Mouse (Mus musculus) testis, postnatal 10 days (tissue): ENCODE measurements at regions not wholly inside any gene's neighbourhood (a gene's known extent, or its start where the extent isn't known, plus 50 kb on each side); places are given as distances from the start of the nearest gene placed in this dataset.
"Not testable (repeated sequence)": the region's sequence is repeated elsewhere in the genome, so short reads cannot be mapped to it uniquely, and the experiment has no call there.

ENCODE experiments used
- DNase-seq: peaks from one replicate; pipeline ENCODE4 v3.0.0; 2021; ENCODE audit warnings: low spot score

DNA sequence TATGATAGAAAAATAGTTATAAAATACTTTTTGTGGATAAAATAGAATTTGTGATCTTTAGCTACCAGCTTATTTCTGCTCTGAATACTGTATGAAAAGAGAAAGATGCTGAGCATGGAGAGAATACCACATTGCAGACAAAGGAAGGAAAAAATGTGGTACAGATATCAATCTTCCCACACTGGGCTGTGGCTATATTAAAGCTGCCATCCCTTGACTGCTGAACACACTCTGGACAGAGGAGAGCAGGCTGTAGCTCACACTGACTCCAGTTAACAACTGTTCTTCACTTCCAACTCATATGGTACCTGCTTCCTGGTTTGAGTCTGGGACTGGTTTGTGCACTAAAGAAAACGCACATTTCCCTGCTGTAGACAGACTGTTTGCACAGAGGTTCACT, 76.7 kb upstream of the Try4 start:
- no peak for DNase-seq

DNA sequence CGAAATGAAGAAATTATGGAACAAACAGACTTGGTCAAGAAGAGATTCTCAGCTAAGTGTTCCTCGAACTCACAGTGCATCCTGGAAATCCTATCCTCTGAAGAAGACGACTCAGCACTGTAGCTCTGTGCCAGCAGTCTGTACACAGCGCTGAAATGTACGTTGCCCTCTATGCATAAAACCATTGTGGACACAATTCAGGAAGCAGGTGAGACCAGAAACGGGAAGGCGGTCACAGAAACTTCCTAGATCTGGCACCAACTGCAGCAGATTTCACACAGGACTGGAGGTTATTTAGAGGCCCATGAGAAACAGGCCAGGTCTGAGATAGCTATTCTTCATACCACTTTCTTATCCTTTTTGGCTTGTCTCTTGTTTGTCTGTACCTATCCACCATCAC, 83.7 kb upstream of the Try4 start:
- DNase-seq: no peak

DNA sequence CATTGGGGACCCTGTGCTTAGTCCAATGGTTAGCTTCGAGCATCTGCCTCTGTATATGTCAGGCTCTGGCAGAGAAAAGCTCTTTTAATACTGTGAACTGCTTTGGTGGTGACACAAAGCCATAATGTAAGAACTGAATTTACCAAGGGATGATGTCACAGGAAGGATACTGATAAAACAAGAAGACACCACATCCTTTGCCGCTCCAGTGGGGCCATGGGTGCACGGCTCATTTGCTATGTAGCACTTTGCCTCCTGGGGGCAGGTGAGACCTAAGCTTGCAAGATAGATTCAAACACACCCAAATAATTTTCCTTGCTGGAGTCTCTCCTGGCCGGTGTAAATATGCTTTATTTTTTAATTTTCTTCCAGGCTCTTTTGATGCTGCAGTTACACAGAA, 86.2 kb upstream of the Try4 start:
- no peak for DNase-seq

DNA sequence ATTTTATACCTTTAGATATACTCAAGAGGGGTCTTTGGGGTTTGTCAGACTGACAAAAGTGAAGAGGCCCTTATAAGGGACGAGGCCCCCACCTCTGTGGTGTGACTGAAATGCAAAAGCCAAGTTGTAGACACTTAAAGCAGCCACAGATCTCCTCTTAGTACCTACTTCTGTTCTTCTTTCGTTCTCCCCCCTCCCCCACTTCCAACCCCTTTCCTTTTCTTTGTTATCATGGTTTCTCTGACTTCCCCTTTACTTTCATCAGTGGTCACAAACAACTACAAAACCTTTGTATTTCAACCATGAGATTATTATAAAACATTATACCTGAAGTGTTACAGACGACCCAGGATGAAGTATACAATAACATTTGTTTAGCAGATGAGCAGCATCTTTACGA, 96.2 kb upstream of the Try4 start:
- DNase-seq: no peak

DNA sequence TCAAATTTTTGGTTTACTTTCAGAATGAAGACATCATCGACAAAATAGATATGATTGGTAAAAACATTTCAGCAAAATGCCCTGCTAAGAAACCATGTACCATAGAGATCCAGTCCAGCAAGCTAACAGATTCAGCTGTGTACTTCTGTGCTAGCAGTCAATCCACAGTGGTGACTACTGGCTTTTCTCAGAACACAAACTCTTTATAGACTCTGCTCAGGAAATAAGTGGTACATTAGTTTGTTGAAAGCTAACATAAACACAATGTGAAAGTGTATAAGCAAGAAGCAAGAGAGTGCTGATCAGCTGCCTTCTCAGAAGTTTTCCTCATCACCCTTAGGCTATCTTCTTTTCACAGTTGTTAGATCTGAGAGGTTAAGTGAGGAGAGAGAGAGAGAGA, 99.2 kb upstream of the Try4 start:
- no peak for DNase-seq

DNA sequence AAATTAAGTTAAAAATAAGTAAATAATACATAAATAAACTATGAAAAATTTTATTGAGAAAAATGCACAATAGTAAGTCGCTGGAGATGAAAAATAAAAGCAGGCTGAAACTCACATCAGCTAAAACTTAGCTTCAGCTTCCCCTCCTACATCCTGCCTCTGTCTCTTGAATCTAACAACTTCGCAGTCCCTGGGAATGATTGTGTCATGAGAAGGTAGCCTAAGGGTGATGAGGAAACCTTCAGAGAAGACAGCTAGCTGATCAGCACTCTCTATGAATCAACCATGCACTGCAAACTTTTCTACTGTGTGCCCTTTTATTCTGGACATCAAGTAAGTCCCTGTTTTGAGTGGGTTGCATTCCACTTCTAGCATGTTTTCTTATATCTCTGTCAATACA, 99.8 kb upstream of the Try4 start:
- DNase-seq: no peak

DNA sequence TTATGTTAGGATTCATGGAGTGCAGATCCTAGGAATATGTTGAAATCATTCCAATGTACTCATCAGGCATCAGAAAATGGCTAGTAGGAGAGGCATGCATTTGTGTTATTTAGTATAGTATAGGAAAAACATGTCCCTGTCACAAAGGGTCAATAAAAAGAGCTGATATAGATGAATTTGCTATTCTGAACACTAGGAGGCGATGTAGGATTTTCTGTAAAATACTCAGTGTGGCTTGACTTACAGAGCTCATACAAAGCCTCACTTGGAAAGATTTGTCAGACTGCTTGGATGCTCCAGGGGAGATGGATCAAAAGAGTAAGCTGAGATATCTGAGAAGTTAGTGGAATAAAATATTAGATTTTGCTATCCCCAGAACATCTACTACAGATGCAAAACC, 107.6 kb upstream of the Try4 start:
- DNase-seq: no peak

DNA sequence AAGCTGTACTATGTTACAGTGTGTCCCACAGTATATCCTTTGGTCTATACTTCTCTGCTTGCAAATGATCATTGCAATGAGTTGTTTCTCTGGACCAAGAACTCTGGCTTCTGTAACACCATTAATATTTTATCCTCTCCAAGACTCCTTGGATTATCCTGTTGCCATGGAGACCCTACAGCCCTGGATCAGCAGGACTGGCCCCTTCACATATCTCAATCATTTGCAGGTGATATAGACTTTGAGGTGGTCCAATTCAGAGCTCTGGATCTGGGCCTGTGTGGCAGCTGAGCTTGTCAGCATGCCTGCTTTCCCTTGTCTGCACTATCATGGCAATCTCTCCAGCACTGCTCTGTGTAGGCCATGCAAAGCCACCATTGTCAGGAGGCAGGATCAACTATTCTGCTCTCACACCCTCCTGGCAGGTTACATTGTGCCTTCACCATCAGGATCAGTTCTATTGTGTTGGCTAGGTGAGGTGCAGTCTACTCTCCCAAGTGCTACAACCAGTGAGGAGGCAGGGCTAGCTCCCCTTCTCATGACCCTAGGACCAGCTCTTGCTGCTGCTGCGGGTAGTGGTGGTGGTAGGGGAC, 110.2 kb upstream of the Try4 start:
- no peak for DNase-seq

DNA sequence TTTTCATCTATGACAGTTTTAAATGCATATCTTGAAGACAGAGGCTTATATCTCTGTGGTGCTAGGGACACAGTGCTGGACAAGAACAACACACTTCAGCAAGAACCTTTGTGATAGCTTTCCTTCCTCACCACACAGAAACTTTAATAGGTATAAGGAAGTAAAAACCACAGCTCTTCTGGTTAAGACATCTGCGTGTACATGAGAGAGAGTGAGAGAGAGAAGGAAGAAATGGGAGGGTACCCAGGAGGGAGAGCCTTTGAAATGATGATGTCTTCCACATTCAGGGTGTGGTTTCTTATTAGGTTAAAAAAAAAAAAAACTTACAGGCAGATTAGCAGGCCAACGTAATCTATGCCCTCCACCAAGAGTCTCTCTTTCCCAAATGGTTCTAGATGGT, 113.2 kb upstream of the Try4 start:
- DNase-seq: no peak

DNA sequence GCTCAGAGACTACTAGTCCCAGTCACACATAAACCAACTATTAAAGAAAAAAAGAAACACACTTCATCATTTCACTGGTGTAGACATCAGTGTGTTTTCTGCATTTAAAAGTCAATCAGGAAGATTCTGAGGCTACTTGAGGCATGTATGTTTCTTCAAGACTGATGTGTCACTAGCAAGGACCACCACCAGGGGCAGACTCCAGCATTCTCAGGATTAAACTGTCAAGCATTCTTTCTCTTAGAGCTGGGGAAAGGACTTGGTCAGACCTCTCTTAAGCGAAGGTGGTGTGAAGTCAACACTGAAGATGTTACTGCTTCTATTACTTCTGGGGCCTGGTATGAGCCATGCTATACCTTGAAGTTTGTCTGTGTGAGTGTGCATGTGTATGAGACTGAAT, 114.1 kb upstream of the Try4 start:
- no peak for DNase-seq

DNA sequence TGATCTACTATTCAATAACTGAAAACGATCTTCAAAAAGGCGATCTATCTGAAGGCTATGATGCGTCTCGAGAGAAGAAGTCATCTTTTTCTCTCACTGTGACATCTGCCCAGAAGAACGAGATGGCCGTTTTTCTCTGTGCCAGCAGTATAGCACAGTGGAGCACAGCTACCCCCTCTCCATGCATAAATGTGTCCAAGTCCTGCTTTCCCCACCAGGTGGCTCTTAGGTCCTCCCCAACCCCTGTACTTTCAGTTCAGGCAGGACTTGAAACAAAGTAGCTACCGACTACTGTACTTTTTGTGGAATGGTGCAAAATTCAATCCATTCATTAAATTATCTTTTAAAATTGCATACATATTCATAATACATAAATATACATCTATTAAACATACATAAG, 123.2 kb upstream of the Try4 start:
- DNase-seq: no peak

DNA sequence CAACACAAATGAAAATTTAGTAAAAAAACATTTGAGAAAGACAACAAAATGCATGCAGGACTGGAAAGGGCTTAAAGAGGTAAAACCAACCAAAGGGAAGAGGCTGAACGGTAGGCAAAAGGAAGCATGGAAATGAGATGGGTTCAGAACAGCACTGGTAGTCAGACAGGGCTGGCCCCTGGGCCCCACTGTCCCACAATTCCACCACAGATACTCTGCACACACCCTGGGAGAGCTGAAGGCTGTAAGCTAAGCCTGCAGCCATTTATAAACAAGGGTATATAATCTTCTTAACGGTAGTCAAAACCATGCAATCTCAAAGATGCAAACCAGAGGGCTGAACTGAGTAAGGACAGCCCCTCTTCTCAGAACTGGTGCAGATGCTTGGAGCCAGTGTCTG, 124.0 kb upstream of the Try4 start:
- no peak for DNase-seq

DNA sequence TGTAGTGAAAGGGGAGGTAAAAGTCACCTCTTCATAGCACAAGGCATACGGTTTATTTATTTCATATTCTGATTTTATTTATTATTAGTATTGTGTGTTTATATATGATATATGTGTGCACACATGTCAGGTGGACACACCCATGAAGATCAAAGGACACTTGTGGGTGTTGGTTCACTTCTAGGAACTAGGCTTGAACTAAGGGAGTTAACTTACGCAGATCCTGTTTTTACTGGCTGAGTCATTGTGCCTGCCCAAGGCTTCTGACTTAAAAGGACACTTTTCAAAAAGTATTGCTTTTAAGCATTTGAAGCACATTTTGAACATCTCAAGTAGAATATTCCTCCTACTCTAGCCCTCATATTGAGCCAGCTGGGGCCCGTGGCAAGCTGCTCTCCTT, 124.9 kb upstream of the Try4 start:
- no peak for DNase-seq

DNA sequence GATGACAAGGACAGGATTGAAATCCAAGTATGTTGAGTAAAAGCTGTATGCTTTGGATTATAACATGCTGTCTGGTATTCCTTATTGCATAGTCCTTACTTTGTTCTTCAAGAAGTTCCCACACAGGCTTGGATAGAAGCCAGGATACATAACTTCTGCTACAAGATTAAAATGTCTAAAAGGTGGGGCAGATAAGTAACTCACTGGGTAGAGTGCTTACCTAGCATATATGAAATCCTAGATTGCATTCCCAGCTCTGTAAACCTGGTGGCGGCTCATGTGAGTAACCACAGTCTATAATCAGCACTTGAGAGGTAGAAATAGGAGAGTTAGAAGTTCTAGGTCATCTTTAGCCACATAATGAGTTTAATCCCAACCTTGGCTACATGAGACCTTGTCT, 126.0 kb upstream of the Try4 start:
- no peak for DNase-seq

DNA sequence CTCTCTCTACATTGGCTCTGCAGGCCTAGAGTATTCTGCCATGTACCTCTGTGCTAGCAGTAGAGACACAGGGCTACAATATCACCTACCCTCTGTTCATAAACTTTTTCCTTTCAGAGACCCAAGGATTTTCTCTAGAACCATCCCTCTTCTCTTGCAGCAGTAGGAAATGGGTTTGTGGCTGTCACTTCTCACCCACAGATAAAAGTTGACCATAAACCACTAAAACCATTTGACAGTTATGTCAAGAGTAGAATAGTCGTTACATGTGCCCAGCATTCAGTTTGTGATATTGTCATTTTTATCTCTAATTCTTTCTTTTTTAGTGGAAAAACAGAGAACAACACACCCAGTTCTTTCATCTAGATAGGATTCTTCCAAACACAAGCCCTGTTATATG, 128.2 kb upstream of the 2210010C04Rik start:
- DNase-seq: no peak

DNA sequence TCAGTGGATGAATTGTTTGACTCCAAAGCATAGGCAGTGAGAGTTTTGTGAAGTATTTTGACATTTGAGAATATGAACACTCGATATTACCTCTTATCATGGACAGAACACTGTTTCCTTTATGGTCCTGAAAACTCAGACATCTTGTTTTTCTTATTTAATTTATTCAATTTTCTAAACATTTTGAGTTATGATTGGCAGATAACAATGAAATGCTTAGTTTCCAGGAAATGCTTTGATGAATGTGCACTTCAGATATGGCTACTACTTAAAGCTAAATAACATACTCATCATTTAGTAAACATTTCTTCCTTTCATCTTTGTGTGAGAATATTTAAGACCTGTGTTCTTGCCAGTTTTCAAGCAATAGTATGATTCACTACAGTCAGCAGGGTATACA, 126.4 kb upstream of the 2210010C04Rik start:
- no peak for DNase-seq

DNA sequence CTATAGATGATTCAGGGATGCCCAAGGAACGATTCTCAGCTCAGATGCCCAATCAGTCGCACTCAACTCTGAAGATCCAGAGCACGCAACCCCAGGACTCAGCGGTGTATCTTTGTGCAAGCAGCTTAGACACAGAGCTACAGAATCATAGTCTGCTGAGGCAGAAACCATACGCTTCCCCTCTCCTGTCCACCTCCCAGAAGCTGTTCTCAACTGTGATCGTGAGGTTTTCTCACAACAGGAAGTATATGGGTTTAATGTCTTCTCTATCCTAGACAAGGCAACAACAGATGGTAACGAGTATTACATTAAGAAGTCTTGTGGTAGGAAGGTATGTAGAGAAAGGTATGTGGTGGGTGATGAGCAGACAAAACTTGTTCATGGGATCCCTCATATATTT, 116.8 kb upstream of the 2210010C04Rik start:
- DNase-seq: no peak

DNA sequence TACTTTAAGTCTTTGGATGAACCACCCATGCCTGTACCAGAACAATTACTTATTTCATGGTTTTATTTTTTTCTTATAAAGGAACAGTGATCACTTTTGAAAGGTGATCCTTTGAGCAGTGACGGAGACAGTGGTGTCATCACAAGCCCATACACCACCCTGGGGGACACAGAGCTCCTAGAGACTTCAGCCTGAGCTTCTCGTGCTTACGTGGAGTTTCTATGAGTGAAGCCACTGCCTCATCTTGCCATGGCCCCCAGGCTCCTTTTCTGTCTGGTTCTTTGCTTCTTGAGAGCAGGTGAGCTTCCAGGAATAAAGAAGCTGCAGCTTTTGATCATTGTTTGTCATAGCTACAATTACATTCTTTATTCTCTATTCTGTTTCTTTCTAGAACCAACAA, 116.2 kb upstream of the 2210010C04Rik start:
- no peak for DNase-seq

DNA sequence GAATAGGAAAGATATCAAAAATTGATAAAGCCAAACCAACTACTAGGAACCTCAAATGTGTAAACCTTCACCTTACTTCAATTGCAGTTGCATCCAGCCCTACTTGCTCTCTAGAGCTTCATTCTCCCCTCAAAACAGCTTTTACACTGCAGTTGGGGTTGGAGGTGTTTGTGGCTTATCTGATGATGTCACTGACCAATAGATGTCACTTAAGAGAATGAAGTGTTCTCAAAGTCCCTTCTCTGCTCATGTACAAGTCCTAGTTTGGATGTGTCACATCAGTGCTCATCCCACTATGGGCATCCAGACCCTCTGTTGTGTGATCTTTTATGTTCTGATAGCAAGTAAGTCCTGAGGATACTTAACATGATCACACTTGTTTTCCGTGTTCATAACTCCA, 105.6 kb upstream of the 2210010C04Rik start:
- DNase-seq: no peak

DNA sequence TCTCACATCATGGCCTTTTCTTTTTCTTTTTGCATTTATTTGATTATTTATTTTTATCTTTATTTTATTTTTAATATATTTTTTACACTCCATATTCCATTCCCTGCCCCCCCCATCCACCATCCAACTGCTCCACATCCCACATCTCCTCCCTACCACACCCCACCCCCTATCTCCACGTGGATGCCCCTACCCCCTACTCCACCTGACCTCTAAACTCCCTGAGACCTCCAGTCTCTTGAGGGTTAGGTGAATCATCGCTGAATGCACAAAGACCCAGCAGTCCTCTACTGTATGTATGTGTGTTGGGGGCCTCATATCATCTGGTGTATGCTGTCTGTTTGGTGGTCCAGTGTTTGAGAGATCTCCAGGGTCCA, 102.1 kb upstream of the 2210010C04Rik start:
- DNase-seq: not testable (repeated sequence)

DNA sequence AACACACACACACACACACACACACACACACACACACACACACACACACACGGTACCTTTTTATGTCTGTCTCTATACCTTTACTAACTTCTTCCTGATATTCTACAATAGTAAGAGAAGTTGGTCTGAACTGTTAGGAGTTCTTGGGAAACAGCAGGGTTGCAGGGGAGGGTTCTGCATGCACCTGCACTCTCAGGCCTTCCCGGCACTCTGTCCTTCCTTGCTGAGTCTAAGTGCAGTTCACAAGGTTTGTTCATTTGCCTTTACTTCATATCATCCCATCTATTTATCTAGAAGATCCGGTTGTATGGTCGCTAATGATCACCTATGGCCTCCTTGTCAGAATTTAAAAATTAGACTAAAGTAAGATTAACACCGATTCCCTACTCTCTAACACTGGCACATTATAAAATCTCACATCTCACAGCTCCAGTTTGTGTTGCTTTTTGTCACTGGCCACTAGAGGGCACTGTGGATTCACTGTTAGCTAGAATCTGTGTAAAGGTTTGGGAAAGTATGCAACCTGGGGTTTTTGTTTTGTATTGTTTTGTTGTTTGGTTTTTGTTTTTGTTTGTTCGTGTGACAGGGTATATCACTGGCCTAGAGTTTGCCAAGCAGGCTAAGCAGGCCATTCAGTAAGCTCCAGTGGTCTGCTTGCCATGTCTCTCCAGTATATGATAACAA, 101.5 kb upstream of the 2210010C04Rik start:
- peak; percentile 60 for DNase-seq

DNA sequence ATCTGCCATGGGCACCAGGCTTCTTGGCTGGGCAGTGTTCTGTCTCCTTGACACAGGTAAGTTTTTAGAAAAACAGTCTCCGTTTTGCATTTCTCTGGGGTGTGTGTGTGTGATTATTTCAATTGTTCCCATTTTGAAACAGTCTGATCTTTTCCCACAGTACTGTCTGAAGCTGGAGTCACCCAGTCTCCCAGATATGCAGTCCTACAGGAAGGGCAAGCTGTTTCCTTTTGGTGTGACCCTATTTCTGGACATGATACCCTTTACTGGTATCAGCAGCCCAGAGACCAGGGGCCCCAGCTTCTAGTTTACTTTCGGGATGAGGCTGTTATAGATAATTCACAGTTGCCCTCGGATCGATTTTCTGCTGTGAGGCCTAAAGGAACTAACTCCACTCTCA, 99.9 kb upstream of the 2210010C04Rik start:
- no peak for DNase-seq

DNA sequence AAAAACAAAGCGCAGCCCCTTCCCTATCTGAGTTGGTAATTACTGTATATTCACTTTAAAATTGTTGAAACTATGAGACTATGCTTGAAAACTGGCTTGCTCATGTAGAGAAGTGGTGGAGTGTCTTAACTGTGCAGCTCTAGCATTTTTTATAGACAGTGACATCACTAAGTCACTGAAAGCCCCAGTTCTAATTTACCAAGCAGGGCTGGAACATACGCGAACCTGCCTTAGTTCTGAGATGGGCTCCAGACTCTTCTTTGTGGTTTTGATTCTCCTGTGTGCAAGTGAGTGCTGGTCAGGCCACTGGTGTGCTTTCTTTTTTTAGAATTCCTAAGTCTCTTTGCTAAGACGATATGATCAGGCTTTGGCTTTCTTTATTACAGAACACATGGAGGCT, 94.6 kb upstream of the 2210010C04Rik start:
- DNase-seq: no peak

DNA sequence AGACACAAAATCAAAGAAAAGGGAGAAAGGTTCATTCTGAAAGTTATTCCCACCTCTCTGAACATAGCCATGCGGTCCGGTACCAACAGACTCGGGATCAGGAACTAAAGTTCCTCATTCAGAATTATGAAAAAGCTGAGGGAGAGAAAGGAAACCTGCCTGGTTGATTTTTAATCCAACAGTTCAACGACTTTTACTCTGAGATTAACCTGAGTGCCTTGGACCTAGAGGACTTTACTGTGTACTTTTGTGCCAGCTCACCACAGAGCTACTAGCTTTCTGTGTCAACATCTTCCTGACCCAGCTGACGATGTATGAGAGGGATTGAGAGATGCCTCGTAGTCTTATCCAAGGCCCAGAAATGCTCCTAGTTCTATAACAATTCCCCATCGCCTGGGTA, 92.5 kb upstream of the 2210010C04Rik start:
- DNase-seq: no peak

DNA sequence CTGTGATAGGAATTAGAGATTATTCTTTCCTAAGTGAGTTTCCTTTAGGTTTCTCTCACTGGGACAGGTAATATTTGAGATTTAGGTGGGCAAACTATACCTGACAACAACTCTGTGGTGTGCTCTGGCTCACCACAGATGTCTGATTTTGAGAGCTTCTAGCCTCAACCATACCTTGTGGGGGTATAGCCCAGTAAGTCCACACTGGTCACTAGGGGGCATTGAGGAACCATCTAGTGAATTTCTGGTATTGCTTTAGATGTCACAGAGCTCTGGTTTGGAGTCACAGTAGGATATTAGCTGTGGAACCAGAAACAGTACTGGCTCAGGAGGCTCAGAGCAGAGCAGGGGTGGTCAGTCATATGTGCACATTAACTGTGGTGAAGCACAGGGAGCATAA, 91.5 kb upstream of the 2210010C04Rik start:
- DNase-seq: no peak
